Mouse (Mus musculus) megakaryocyte-erythroid progenitor cell, adult 5 weeks (primary cell): ENCODE data around the gene Slf1. TPM values are rescaled to one million over a fixed set of nuclear protein-coding genes. Genes with fewer than 3 reads are reported as not detected.

ENCODE experiments used
- polyA plus RNA-seq: library from polyadenylated mRNA; stranded (reverse); fragments of >175 nt; gene quantifications from 2 replicates; pipeline ENCODE4 v1.2.3, GENCODE M21; 2012

Slf1 gene
- polyA plus RNA-seq: 1.4 and 2.1 TPM in 2 replicates

GRCm38 (mm10) chr13:77134931-77135620 lies at the start of gene Slf1, which contains the start of gene 2210408I21Rik:
Gene Slf1 (minus strand): TSS chr13:77135473.
Gene 2210408I21Rik (plus strand): TSS chr13:77135540.

Other genes with a start within 250 kb of the Slf1 start
- gene 2210408I21Rik, start 67 bp upstream of the Slf1 start, polyA plus RNA-seq: 0.03 and 0.06 TPM in 2 replicates